Mouse (Mus musculus) erythroblast, embryonic 14.5 days (primary cell): ENCODE data around the gene Stpg3.

ENCODE experiments used
- GATA1 ChIP-seq: IDR thresholded peaks from 2 replicates; pipeline ENCODE4 v1.6.1; 2012; ENCODE audit warnings: low read length, inconsistent platforms, mixed read lengths
- TAL1 ChIP-seq: IDR thresholded peaks from 3 replicates; pipeline ENCODE4 v1.6.1; 2012; ENCODE audit warnings: low read length, inconsistent platforms, mixed read lengths

GRCm38 (mm10) chr2:25200631-25201030 lies 13.8 kb downstream of the Stpg3 start:
- TF ChIP-seq GATA1, result no peak
- TF ChIP-seq TAL1, result no peak
